Mouse (Mus musculus) brain, embryonic 14.5 days (tissue): ENCODE measurements around the gene Bhlhe41. TPM values are rescaled to one million over a fixed set of nuclear protein-coding genes. Genes with fewer than 3 reads are reported as not detected.
A peak's percentile ranks its signal among the peaks of the same experiment; 100 is the strongest.

Experiments used
- DNase-seq: peaks from one replicate; pipeline ENCODE4 v3.0.0-alpha.2; 2011; ENCODE audit warnings: low read depth
- CTCF ChIP-seq: fragments of 200-500 bp; IDR thresholded peaks from 2 replicates; pipeline ENCODE4 v1.5.1; 2012; ENCODE audit warnings: inconsistent platforms, mild to moderate bottlenecking, moderate library complexity, borderline replicate concordance; ENCODE audit not compliant: insufficient read depth, insufficient read length; ENCODE audit errors: extremely low read depth
- POLR2A ChIP-seq: fragments of 200-500 bp; IDR thresholded peaks from 2 replicates; pipeline ENCODE4 v1.6.1; 2012; ENCODE audit warnings: mild to moderate bottlenecking, inconsistent platforms, borderline replicate concordance; ENCODE audit not compliant: poor library complexity, insufficient read depth, insufficient read length, severe bottlenecking; ENCODE audit errors: extremely low read depth
- polyA plus RNA-seq: library from polyadenylated mRNA; depleted of rRNA; stranded (reverse); fragments of >200 nt; gene quantifications from 2 replicates; pipeline ENCODE4 v1.2.3, GENCODE M21; 2012

Bhlhe41 gene
- polyA plus RNA-seq, 1 experiment, result 3.1 TPM

GRCm38 (mm10) chr6:145853356-145854079 lies 11.8 kb downstream of the Bhlhe41 start:
- TF ChIP-seq POLR2A (no peak), CTCF (no peak)
- DNase-seq, result no peak

- TF ChIP-seq POLR2A (no peak), CTCF (no peak)
- no peak for DNase-seq
Observed at GRCm38 (mm10) chr6:145852708-145853107, 12.7 kb downstream of the Bhlhe41 start.

- DNase-seq, result no peak
- TF ChIP-seq POLR2A, result no peak
- TF ChIP-seq CTCF, result no peak
Observed at GRCm38 (mm10) chr6:145851956-145852355, 13.4 kb downstream of the Bhlhe41 start.

DNA sequence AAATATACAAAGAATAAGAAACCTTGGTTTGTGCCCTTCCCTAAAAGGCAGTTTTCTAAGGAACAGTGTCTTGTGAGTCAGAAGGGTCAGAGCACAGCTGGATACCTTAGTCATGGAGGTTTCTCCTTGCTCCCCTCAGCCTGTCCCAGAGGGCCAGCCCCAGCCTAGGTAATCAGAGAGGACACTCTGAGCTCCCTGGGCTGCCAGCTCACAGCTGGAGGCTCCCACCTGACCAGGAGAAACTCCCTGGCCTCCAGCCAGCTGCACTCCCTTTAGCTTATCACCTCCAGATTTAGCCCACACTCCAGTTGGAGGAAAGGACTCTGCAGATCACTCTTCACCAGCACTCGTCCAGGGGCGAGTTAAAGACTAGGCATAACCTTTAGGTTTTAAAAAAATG lies 14.6 kb downstream of the Bhlhe41 start:
- TF ChIP-seq CTCF (no peak), POLR2A (no peak)
- no peak for DNase-seq

DNA sequence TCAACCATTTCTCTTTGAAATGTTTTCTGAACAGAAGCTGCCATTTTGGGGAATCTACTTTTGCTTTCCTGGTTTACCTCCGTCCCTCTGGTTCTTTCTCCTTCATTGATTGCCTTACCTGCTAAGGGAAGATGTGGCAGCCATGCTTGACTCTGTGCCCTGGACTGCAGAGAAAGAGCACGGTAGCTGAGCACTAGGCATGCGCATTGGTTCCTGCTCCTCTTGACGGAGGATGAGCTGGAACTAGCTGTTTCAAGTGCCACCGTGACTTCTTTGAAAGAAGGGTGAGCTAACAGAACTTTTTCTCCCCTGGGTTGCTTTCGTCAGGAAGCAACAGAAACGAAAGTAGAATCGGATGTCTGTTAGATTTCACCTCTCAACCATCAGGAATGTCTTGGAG lies 17.7 kb downstream of the Bhlhe41 start:
- no peak for DNase-seq
- no peak for TF ChIP-seq POLR2A
- TF ChIP-seq CTCF, result no peak

DNA sequence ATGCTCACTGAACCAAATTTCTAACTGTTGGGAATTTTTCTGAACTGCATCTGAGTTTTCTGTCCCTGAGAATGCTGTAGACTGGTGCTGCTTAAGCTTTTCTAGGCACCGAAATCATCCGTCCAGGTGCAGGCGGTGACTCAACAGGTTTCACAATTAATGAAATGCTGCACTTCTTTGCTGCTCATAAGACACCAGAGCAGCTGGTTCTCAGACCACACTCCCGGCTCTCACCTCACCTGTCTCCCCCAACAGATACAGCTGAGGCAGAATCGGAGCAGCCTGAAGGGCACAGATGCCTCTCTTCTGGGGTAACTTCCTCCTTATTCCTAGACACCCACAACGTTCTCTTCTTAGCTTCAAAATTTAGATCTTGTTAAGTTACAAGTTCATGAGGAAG lies 18.4 kb downstream of the Bhlhe41 start:
- no peak for DNase-seq
- no peak for TF ChIP-seq POLR2A
- no peak for TF ChIP-seq CTCF

DNA sequence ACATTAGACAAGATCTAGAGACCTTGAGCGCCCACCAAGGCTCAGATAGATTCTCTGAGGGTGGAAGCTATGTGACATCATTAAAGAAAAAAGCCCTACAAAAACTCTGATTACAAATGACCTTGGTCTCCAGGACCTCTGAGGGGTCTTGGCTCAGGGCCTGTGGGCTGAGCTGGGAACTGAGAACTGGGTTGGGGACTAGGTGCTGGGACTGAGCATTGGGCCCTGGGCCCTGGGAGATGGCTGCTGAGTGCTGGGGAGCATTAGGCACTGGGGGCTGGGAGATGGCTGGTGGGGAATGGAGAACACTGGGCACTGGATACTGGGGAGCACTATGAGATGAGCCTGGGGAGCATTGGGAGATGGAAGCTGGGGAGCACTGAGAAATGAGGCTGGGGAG lies 19.3 kb downstream of the Bhlhe41 start:
- no peak for TF ChIP-seq POLR2A
- TF ChIP-seq CTCF, result no peak
- DNase-seq, result no peak

- no peak for TF ChIP-seq CTCF
- TF ChIP-seq POLR2A, result no peak
- no peak for DNase-seq
Observed at GRCm38 (mm10) chr6:145845611-145846010, 19.7 kb downstream of the Bhlhe41 start.

DNA sequence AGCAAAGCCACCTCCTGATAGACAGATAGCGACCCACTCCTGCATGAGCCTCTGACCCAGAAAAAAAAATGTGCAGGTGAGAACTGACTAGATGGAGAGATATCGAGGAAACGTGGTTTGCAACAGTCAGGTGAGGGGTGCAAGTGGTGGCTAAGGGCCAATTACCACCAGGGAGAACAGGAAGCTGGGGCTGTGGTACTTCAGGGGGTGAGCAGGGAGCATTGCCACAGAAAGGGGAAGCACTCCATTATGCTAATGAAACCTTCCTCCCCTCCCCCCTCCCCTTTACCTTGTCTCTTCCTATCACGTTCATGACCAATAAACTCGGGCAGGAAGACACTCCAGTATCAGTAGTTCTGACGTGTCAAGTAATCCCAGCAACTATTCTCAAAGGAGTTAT lies 30.0 kb downstream of the Bhlhe41 start:
- no peak for TF ChIP-seq POLR2A
- no peak for TF ChIP-seq CTCF
- no peak for DNase-seq

DNA sequence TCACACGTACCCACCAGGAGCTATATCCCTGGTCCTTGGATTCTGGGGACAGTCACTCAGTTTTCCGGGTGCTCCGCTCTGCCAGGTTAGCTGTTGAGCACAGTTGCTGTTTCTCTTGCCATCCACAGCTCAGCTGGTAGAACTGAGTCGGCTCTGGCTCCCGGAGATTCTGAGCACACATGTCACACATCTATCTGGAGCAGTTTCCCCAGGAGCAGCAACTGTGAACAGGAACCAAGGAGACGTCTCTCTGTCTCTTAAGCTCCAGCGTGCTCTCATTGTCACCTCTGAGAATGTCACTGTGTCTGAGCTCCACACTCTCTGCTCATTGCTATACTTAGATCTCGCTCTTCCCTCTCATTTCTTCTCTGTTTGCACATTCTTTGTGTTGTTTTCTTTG lies 32.4 kb downstream of the Bhlhe41 start:
- DNase-seq, result peak; percentile 31

GRCm38 (mm10) chr6:145830617-145831016 lies 34.7 kb downstream of the Bhlhe41 start:
- peak; percentile 83 for DNase-seq
- TF ChIP-seq CTCF (no peak), POLR2A (no peak)

More for the DNA sequence above, 32.4 kb downstream of the Bhlhe41 start:
- TF ChIP-seq POLR2A (no peak), CTCF (no peak)

DNA sequence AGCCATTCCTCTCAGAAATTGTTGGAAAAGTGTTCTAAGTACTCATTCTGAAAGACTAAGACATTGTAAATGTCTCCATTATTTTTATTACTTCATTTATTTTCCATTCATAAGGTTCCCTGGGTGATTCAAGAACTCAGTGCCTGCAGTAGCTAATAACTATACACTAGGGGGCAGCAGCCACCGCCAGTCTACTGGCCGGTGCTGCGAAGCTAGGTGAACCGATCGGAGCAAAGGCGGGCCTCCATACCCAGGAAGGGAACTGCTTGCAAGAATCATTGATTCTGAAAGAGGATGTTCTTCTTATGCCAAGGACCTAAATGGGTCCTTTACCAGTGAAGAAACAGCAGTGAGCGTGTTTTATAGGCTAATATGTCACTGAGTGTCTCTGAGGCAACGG lies 35.2 kb downstream of the Bhlhe41 start:
- DNase-seq, result peak; percentile 89
- TF ChIP-seq CTCF (peak; percentile 90), POLR2A (no peak)

DNA sequence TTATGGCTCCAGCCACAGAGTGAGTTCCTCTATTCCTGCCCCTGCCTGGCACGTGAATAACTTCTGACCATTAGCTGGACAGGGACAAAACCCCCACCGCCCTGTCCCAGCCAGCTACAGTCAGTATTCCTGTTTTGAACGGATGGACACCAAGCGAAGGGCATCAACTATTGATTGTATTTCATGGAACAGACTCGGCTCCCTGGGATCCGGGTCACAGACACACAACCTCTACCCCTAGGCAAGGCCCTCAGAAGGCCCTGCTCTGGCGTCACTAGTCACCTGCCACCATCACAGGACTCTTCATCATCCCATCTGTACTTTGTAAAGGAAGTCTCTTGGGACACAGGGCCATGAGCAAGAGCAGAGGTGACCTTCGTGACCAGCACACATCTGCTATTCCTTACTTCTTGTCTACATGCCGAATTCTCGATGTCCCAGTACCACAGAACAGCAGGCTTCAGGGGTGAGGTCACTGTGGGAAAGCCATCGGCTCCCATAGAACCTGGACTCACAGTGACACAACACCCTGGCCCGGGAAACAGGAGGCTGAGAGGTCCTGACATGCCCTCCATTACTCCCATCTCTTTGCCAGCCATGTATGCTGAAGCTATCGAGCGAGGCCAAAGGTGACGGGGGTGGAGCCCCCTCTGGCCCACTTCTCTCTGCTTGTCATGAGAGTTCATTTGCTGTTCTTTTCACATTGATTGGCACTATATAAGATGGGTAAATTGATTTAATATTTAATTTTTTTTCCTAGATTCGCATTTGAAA lies 36.1 kb downstream of the Bhlhe41 start:
- DNase-seq, result no peak
- no peak for TF ChIP-seq POLR2A
- TF ChIP-seq CTCF, result no peak
